Mouse (Mus musculus): ENCODE measurements around the gene Pik3r1. TPM values are rescaled to one million over a fixed set of nuclear protein-coding genes. Genes with fewer than 3 reads are reported as not detected.
A peak's percentile ranks its signal among the peaks of the same experiment; 100 is the strongest.

Pik3r1 gene
- total RNA-seq, 2 experiments from 2014 or later, result 103 to 142 TPM

- peak; percentile 72 to 79 for DNase-seq
These were observed 29.2 kb downstream of the Pik3r1 start for GRCm38 (mm10) chr13:101738769-101739168.

- DNase-seq, result no peak
These were observed 31.3 kb downstream of the Pik3r1 start for GRCm38 (mm10) chr13:101736521-101737387.

- no peak for DNase-seq
These were observed 32.5 kb downstream of the Pik3r1 start for GRCm38 (mm10) chr13:101735364-101736120.

GRCm38 (mm10) chr13:101734227-101734626 is 33.8 kb downstream of the Pik3r1 start:
- DNase-seq, result no peak

GRCm38 (mm10) chr13:101732675-101733074 is 35.3 kb downstream of the Pik3r1 start:
- DNase-seq, result no peak

- no peak for DNase-seq
These were observed 36.2 kb downstream of the Pik3r1 start for GRCm38 (mm10) chr13:101731777-101732176.

- DNase-seq, result no peak
These were observed 37.7 kb downstream of the Pik3r1 start for GRCm38 (mm10) chr13:101730351-101730750.

- DNase-seq, result no peak
These were observed 38.6 kb downstream of the Pik3r1 start for GRCm38 (mm10) chr13:101729248-101730055.

GRCm38 (mm10) chr13:101728816-101729215 is 39.2 kb downstream of the Pik3r1 start:
- no peak for DNase-seq

- no peak for DNase-seq
These were observed 39.7 kb downstream of the Pik3r1 start for GRCm38 (mm10) chr13:101728300-101728699.

- peak in 1 of 2 experiments; percentile 53 for DNase-seq
These were observed 40.2 kb downstream of the Pik3r1 start for GRCm38 (mm10) chr13:101727837-101728236.

- no peak for DNase-seq
These were observed 41.1 kb downstream of the Pik3r1 start for GRCm38 (mm10) chr13:101726922-101727321.

- DNase-seq, result no peak
These were observed 46.0 kb downstream of the Pik3r1 start for GRCm38 (mm10) chr13:101721901-101722595.

- DNase-seq, result no peak
These were observed 46.9 kb downstream of the Pik3r1 start for GRCm38 (mm10) chr13:101721154-101721553.

- peak; percentile 78 to 91 for DNase-seq
These were observed 48.6 kb downstream of the Pik3r1 start for GRCm38 (mm10) chr13:101719312-101719870.

- no peak for DNase-seq
These were observed 49.3 kb downstream of the Pik3r1 start for GRCm38 (mm10) chr13:101718744-101719143.

- no peak for DNase-seq
These were observed 50.2 kb downstream of the Pik3r1 start for GRCm38 (mm10) chr13:101717836-101718235.

GRCm38 (mm10) chr13:101713429-101714088 is 54.5 kb downstream of the Pik3r1 start:
- DNase-seq, result no peak

GRCm38 (mm10) chr13:101712720-101713428 is 55.1 kb downstream of the Pik3r1 start:
- peak in 1 of 2 experiments; percentile 49 for DNase-seq

- DNase-seq, result peak in 1 of 2 experiments; percentile 55
These were observed 55.9 kb downstream of the Pik3r1 start for GRCm38 (mm10) chr13:101712099-101712498.
